Mouse (Mus musculus): ENCODE data around the gene Fut8. TPM values are rescaled to one million over a fixed set of nuclear protein-coding genes. Genes with fewer than 3 reads are reported as not detected.

Fut8 gene
- polyA plus RNA-seq (2014; fragmentation: Nextera tagmentation; extraction: Ambion mirVana) = 28.7 and 35.3 TPM in 2 replicates

DNA sequence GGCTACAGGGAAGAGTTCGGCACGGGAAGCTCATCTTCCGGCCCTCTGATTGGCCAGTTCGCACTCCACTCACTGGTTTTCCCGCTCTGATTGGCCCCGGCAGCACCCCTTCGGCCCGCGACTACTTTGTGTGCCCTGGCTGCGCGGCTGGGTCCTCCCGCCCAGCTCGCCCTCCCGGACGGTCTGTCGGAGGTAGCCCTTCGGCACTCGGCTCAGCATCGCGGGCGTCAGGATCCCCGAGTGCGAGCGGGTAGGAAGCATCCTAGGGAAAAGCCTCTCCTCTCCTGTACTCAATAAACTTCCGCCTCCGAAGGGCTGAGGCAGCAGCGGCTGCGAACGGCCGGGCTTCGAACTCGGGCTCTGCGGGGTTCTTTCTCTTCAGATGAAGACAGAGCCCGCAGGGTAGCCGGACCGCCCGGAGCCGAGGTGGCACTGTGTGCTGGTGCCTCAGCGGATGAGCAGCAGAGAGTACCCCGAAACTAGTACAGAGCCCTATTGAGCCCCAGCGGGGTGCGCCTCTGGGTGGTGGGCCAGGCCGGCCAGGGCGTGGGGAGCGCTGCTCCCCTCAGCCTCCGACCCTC is at the start of gene Fut8:
Gene Fut8 (plus strand): TSS at position 176 of the 581 bp plus-strand sequence.
- H3K4me2 ChIP-seq (ENCODE audit: low read length) = peak within 1 kb of the TSS; percentile 81
- H3K9ac ChIP-seq (ENCODE audit: low read length) = peak within 1 kb of the TSS; percentile 85
- H3K27ac ChIP-seq (ENCODE audit: low read depth, low read length) = peak within 1 kb of the TSS; percentile 97
- DNase-seq (ENCODE audit: low spot score) = peak; percentile 92
- H3K27me3 ChIP-seq (replicated peaks; ENCODE audit: control insufficient read depth, insufficient read depth, low read length) = no peaks in the 10 kb centered on the region
- ATAC-seq = peak; percentile 83
- no peaks in the 10 kb centered on the region for H3K9me3 ChIP-seq (replicated peaks; ENCODE audit: control insufficient read depth, low read length)
- peak within 1 kb of the TSS; percentile 85 for H3K4me3 ChIP-seq (ENCODE audit: low read depth, low read length)
- under 1% methylated on average over 42 of the region's 46 CpGs for WGBS
- H3K36me3 ChIP-seq (ENCODE audit: control insufficient read depth, insufficient read depth, low read length) = no peaks in the 10 kb centered on the region
- no peaks in the 10 kb centered on the region for H3K4me1 ChIP-seq (ENCODE audit: control insufficient read depth, insufficient read depth, low read length)

DNA sequence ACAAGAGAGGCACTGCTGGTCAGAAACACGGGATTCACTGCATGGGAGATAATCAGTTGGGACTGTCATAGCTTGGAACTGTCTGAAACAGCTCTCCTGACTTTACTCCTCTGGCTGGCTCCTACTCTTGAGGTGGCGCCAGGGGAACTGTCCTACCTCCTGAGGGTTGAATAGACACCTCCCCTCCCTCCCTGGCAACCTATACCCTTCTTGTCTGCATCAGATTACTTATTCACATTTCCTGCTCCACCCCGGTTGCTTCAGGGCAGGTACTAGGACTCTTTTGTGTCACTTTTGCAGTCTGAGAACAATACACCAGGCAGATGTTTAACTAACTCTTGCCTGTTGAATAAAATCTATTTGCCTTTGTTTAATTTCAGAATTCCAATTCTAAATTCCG is 48.8 kb upstream of the Fut8 start:
- WGBS = 51% methylated on average over 4 of the region's 4 CpGs
- H3K36me3 ChIP-seq (ENCODE audit: control insufficient read depth, insufficient read depth, low read length) = no peaks in the 10 kb centered on the region
- no peak overlapping the region for H3K4me2 ChIP-seq (ENCODE audit: low read length)
- no peak overlapping the region for H3K4me3 ChIP-seq (ENCODE audit: low read depth, low read length)
- H3K27me3 ChIP-seq (replicated peaks; ENCODE audit: control insufficient read depth, insufficient read depth, low read length) = no peaks in the 10 kb centered on the region
- no peak overlapping the region for H3K27ac ChIP-seq (ENCODE audit: low read depth, low read length)
- H3K4me1 ChIP-seq (ENCODE audit: control insufficient read depth, insufficient read depth, low read length) = no peaks in the 10 kb centered on the region
- H3K9me3 ChIP-seq (replicated peaks; ENCODE audit: control insufficient read depth, low read length) = no peaks in the 10 kb centered on the region
- DNase-seq (ENCODE audit: low spot score) (no peak), ATAC-seq (no peak)
- H3K9ac ChIP-seq (ENCODE audit: low read length) = no peak overlapping the region

DNA sequence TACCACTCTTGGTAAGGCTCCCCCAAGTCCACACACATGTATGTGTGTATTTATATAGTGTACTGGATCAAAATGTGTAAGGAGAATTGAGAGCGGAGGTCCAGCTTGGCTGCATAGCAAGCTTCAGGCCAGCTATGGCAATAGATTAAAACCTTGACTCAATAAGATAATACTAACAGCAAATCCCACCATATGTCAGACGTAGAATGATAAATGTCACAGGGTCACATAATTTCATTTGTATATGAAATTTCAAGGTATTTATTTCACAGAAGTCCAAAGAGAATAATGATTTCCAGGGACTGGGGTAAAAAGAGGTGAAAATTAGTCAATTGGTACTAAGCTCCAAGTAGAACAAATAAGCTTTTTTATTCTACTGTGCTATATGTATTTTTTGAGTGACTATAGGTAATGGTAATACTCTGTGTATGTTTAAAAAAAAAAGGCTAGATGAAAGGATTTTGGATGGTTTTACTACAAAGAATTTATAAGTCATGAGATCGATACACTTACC is 47.9 kb upstream of the Fut8 start:
- no peaks in the 10 kb centered on the region for H3K4me1 ChIP-seq (ENCODE audit: control insufficient read depth, insufficient read depth, low read length)
- no peak overlapping the region for H3K4me3 ChIP-seq (ENCODE audit: low read depth, low read length)
- ATAC-seq = no peak
- WGBS = 94% methylated on average over 3 of the region's 3 CpGs
- no peak for DNase-seq (ENCODE audit: low spot score)
- H3K27me3 ChIP-seq (replicated peaks; ENCODE audit: control insufficient read depth, insufficient read depth, low read length) = no peaks in the 10 kb centered on the region
- no peak overlapping the region for H3K9ac ChIP-seq (ENCODE audit: low read length)
- no peak overlapping the region for H3K27ac ChIP-seq (ENCODE audit: low read depth, low read length)
- no peaks in the 10 kb centered on the region for H3K36me3 ChIP-seq (ENCODE audit: control insufficient read depth, insufficient read depth, low read length)
- no peak overlapping the region for H3K4me2 ChIP-seq (ENCODE audit: low read length)
- H3K9me3 ChIP-seq (replicated peaks; ENCODE audit: control insufficient read depth, low read length) = no peaks in the 10 kb centered on the region

GRCm38 (mm10) chr12:77191478-77192271 is 46.2 kb upstream of the Fut8 start:
- H3K27ac ChIP-seq (ENCODE audit: low read depth, low read length) = no peak overlapping the region
- ATAC-seq = no peak
- H3K4me1 ChIP-seq (ENCODE audit: control insufficient read depth, insufficient read depth, low read length) = no peaks in the 10 kb centered on the region
- no peaks in the 10 kb centered on the region for H3K9me3 ChIP-seq (replicated peaks; ENCODE audit: control insufficient read depth, low read length)
- 90% methylated on average over 9 of the region's 9 CpGs for WGBS
- H3K36me3 ChIP-seq (ENCODE audit: control insufficient read depth, insufficient read depth, low read length) = no peaks in the 10 kb centered on the region
- H3K4me2 ChIP-seq (ENCODE audit: low read length) = no peak overlapping the region
- no peak overlapping the region for H3K4me3 ChIP-seq (ENCODE audit: low read depth, low read length)
- no peaks in the 10 kb centered on the region for H3K27me3 ChIP-seq (replicated peaks; ENCODE audit: control insufficient read depth, insufficient read depth, low read length)
- H3K9ac ChIP-seq (ENCODE audit: low read length) = no peak overlapping the region
- no peak for DNase-seq (ENCODE audit: low spot score)

- ATAC-seq (no peak), DNase-seq (ENCODE audit: low spot score) (no peak)
- Histone ChIP-seq H3K27ac (ENCODE audit: low read depth, low read length) (no peak overlapping the region), H3K36me3 (ENCODE audit: control insufficient read depth, insufficient read depth, low read length) (no peaks in the 10 kb centered on the region), H3K4me2 (ENCODE audit: low read length) (no peak overlapping the region), H3K9me3 (replicated peaks; ENCODE audit: control insufficient read depth, low read length) (no peaks in the 10 kb centered on the region), H3K27me3 (replicated peaks; ENCODE audit: control insufficient read depth, insufficient read depth, low read length) (no peaks in the 10 kb centered on the region), H3K4me3 (ENCODE audit: low read depth, low read length) (no peak overlapping the region), H3K9ac (ENCODE audit: low read length) (no peak overlapping the region), H3K4me1 (ENCODE audit: control insufficient read depth, insufficient read depth, low read length) (no peaks in the 10 kb centered on the region)
- WGBS = 94% methylated on average over 3 of the region's 3 CpGs
These were observed 45.2 kb upstream of the Fut8 start for GRCm38 (mm10) chr12:77192714-77193113.

- H3K9me3 ChIP-seq (replicated peaks; ENCODE audit: control insufficient read depth, low read length) = no peaks in the 10 kb centered on the region
- H3K4me3 ChIP-seq (ENCODE audit: low read depth, low read length) = no peak overlapping the region
- no peak overlapping the region for H3K27ac ChIP-seq (ENCODE audit: low read depth, low read length)
- 83% methylated on average over 4 of the region's 4 CpGs for WGBS
- no peaks in the 10 kb centered on the region for H3K4me1 ChIP-seq (ENCODE audit: control insufficient read depth, insufficient read depth, low read length)
- DNase-seq (ENCODE audit: low spot score) = no peak
- ATAC-seq = no peak
- no peaks in the 10 kb centered on the region for H3K36me3 ChIP-seq (ENCODE audit: control insufficient read depth, insufficient read depth, low read length)
- no peaks in the 10 kb centered on the region for H3K27me3 ChIP-seq (replicated peaks; ENCODE audit: control insufficient read depth, insufficient read depth, low read length)
- no peak overlapping the region for H3K4me2 ChIP-seq (ENCODE audit: low read length)
- no peak overlapping the region for H3K9ac ChIP-seq (ENCODE audit: low read length)
These were observed 44.7 kb upstream of the Fut8 start for GRCm38 (mm10) chr12:77193225-77193716.

DNA sequence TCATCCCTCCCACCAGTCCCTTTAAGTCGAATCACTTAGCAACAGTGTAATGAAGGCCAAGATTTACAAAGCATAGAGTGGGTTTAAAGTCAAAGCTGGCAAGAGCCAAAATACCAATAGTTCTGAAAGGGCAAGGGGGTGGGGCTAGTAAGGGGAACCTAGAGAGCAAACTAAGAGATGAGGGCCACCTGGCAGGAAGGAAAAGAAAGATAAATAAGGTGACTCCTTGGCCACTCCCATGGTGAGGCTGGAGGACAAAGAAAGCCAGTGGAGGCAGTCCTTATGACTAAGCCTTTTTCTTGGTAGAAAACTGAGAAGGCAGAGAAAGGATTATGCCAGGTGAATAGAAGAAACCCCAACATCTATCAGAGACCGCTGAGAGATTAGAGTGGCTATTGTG is 42.9 kb upstream of the Fut8 start:
- ATAC-seq (no peak), DNase-seq (ENCODE audit: low spot score) (no peak)
- WGBS = 47% methylated on average over 2 of the region's 2 CpGs
- no peak overlapping the region for H3K27ac ChIP-seq (ENCODE audit: low read depth, low read length)
- H3K4me2 ChIP-seq (ENCODE audit: low read length) = no peak overlapping the region
- no peaks in the 10 kb centered on the region for H3K9me3 ChIP-seq (replicated peaks; ENCODE audit: control insufficient read depth, low read length)
- no peaks in the 10 kb centered on the region for H3K27me3 ChIP-seq (replicated peaks; ENCODE audit: control insufficient read depth, insufficient read depth, low read length)
- H3K4me1 ChIP-seq (ENCODE audit: control insufficient read depth, insufficient read depth, low read length) = no peaks in the 10 kb centered on the region
- H3K4me3 ChIP-seq (ENCODE audit: low read depth, low read length) = no peak overlapping the region
- no peaks in the 10 kb centered on the region for H3K36me3 ChIP-seq (ENCODE audit: control insufficient read depth, insufficient read depth, low read length)
- no peak overlapping the region for H3K9ac ChIP-seq (ENCODE audit: low read length)

GRCm38 (mm10) chr12:77196529-77197095 is 41.3 kb upstream of the Fut8 start:
- DNase-seq (ENCODE audit: low spot score) (no peak), ATAC-seq (no peak)
- H3K4me1 ChIP-seq (ENCODE audit: control insufficient read depth, insufficient read depth, low read length) = no peaks in the 10 kb centered on the region
- H3K9ac ChIP-seq (ENCODE audit: low read length) = no peak overlapping the region
- no peak overlapping the region for H3K4me3 ChIP-seq (ENCODE audit: low read depth, low read length)
- 99% methylated on average over 2 of the region's 2 CpGs for WGBS
- no peaks in the 10 kb centered on the region for H3K27me3 ChIP-seq (replicated peaks; ENCODE audit: control insufficient read depth, insufficient read depth, low read length)
- no peaks in the 10 kb centered on the region for H3K9me3 ChIP-seq (replicated peaks; ENCODE audit: control insufficient read depth, low read length)
- H3K27ac ChIP-seq (ENCODE audit: low read depth, low read length) = no peak overlapping the region
- H3K36me3 ChIP-seq (ENCODE audit: control insufficient read depth, insufficient read depth, low read length) = no peaks in the 10 kb centered on the region
- H3K4me2 ChIP-seq (ENCODE audit: low read length) = no peak overlapping the region

Data from forebrain, embryonic 14.5 days (tissue).